Mouse (Mus musculus) ovary, postnatal 10 days (tissue): ENCODE results near the gene Taar7e.
"Not testable (repeated sequence)": the region's sequence is repeated elsewhere in the genome, so short reads cannot be mapped to it uniquely, and the experiment has no call there.

ENCODE experiments used
- DNase-seq: peaks from one replicate; pipeline ENCODE4 v3.0.0; 2022; ENCODE audit warnings: low spot score

The Taar7e gene

DNA sequence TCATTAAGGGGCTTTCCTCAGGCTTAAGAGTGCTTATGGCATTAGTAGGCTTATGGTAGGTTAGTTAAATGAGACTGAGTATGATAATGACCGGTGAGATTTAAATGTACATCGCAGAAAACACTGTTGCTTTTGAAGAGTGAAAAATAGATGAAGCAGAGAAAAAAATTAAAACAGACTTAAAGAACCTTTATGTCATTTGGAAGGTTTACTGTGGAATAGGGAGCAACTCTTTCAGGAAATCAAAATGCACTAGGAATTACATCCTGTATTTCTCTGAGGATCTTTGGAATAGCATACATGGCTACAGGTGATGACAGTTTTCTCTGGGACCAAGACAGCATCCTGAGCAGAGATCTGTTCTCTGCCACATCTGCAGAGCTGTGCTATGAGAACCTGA is at the start of gene Taar7e:
Gene Taar7e, plus strand, starts transcription at position 301 of the 400 bp plus-strand sequence.
- DNase-seq: no peak

DNA sequence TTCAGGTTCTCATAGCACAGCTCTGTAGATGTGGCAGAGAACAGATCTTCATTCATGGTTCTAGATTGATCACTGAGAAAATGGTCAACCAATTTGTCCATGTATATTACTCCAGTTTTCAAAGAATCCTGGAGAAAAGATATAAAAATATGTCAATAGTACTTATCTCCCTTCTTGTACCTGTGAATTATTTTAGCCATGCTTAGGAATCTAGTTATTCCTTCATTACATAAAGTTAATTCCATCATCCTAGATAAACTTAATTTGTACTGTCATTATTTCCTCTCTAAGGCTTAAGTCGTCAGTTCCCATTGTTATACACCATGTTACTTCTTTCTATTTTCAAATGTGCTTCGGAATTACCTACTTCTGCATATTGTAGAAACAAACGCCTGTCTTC is 44.0 kb upstream of the Taar7e start, which contains the start of gene Taar7a:
Gene Taar7a, minus strand, starts transcription at position 101 of the 400 bp plus-strand sequence.
- no peak for DNase-seq

DNA sequence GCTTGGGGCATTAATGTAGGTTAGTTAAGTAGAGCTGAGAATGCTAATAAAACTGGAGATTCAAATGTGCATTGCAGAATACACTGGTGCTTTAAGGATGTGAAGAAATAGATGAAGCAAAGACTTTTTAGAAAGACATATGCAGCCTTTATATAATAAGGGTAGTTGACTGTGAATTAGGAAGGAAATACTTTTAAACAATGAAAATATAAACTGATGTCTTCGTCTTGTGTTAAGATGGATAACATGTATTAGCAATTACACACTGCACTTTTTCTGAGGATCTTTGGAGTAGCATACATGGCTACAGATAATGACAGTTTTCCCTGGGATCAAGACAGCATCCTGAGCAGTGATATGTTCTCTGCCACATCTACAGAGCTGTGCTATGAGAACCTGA is 37.8 kb upstream of the Taar7e start, which contains the start of gene Taar7b:
Gene Taar7b, plus strand, starts transcription at position 301 of the 400 bp plus-strand sequence.
- no peak for DNase-seq

GRCm38 (mm10) chr10:24006442-24006841 is 31.0 kb upstream of the Taar7e start:
- DNase-seq: no peak

GRCm38 (mm10) chr10:24007034-24007433 is 30.4 kb upstream of the Taar7e start:
- no peak for DNase-seq

DNA sequence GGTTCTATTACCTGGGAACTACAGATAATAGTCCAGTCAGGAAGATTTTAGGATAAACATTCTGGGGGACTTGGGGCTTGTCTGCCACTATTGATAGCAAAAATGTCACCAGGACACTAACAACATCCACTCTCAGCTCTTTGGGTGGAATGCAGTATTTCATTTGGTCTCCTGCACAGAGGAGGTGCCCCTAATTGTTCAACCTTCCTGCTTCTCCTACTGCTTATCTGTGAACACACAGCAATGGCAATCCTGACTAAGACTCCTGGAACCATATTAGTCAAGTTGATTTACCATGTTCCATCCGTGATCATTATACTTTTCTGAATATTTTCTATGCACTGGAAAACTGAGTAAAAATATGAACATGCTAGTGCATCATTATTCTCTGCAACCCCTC is 29.3 kb upstream of the Taar7e start:
- DNase-seq: no peak

GRCm38 (mm10) chr10:24026922-24027321 is 10.5 kb upstream of the Taar7e start, which contains the start of gene Taar7d:
Taar7d (plus strand) TSS chr10:24027222.
- DNase-seq: no peak

- no peak for DNase-seq
Measured at GRCm38 (mm10) chr10:24031347-24031746, 6.1 kb upstream of the Taar7e start.

DNA sequence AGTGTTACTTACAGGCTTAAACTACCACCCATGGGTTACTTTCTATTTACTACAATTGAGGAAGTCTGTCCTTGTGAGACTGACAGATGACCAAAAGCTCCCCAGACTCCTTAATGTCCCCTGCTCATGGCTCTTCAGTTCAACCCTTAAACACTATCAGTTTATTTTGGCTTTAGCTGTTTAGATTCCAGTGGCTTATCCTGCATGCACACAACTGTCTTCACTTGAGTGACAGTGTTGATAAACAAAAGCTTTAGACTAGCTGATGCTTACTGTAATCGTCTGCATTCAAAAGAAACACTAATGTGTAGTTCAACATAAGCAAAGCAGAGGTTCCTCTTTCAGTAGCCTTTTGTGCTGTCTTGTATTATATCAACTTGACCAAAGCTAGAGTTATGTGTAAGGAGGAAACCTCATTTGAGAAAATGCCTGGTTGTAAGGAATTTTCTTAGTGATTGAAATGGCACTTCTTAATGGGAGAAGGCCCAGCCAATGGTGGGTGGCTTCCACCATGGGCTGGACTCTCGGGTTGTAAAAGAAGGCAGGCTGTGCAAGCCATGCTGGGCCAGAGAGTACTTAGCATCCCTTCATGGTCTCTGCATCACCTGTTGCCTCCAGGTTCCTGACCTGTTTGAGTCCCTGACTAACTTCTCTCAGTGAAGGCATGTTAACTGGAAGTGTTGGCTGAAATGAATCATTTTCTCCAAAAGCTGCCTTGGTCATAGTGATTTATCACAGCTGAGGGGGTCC is 2.9 kb downstream of the Taar7e start:
- DNase-seq: no peak

- DNase-seq: no peak
Measured at GRCm38 (mm10) chr10:24049210-24049609, 11.8 kb downstream of the Taar7e start, which contains the start of gene Taar7f. Taar7f (plus strand) TSS chr10:24049510.

DNA sequence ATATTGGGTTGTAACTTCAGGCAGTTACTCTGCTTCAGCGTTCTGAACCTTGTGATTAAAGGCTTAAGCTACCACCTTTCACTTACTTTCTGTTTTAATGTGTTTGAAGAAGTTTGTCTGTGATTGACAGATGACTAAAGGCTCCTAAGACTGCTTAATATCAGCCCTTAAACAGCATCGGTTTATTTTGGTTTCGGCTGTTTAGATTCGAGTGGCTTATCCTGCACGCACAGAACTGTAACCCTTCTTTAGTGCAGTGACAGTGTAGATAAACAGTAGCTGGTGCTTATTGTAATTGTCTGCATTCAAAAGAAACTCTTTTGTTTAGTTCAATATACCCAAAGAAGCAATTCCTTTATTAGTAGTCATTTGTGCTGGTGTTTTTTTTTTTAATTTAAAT is 14.6 kb downstream of the Taar7e start:
- no peak for DNase-seq

GRCm38 (mm10) chr10:24058986-24059385 is 21.6 kb downstream of the Taar7e start:
- no peak for DNase-seq

DNA sequence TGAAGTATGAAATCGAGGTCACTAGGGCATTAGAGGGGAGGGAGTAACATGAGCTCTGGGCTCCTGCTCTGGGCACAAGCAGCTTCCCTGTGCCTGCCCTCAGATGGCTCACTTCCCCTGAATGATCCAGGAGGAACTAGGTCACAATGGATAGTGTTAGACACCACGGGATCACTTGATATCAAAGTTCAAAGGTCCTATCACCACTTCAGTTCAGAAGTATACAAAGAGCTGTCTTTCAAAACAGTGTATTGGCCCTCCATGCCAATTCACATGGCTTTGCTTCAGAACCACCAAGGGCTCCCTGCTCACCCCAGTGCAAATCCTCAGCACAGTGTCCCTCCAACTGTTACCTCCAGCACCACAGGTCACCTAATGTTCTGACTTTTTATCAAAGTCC is 37.3 kb downstream of the Taar7e start:
- DNase-seq: not testable (repeated sequence)

DNA sequence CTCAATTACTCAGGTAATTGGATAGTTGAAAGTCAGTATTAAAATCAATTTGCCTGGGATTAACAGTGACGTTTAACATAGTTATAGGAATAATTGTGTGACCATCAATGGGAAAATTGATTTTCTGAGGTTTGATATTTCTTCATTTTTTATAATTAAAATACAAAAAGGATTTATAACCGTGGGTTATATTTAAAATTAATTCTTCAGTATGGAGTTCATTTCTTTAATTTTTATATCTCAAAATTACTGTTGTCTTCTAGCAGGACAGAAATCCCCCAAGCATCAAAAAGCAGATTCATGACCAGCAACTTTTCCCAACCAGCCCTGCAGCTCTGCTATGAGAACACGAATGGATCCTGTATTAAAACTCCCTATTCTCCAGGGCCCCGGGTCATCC is 38.8 kb downstream of the Taar7e start, which contains the start of gene Taar8a:
Gene Taar8a, plus strand, starts transcription at position 301 of the 400 bp plus-strand sequence.
- DNase-seq: not testable (repeated sequence)

DNA sequence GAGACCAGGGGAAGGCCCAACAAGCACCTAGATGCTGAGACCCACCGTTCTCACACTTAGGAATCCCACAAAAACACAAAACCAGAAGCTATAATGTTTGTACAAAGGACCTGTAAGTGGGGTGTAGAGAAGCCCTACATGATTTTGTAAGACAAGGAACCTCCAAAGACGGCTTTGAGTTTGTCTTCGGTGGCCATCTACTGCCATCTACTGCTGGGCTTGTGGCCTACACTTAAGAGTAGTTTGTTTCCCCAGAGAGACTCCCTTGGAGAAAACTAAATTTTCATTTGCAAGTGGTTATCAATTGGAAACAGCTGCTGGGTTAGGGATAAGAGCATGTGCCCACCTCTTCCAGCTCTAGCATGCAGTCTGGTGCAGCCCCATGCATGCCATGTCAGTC is 42.8 kb downstream of the Taar7e start:
- DNase-seq: no peak

- no peak for DNase-seq
Measured at GRCm38 (mm10) chr10:24085936-24086335, 48.5 kb downstream of the Taar7e start.

- no peak for DNase-seq
Measured at GRCm38 (mm10) chr10:24086555-24086954, 49.1 kb downstream of the Taar7e start.

GRCm38 (mm10) chr10:24087168-24087567 is 49.8 kb downstream of the Taar7e start:
- no peak for DNase-seq
